Mouse (Mus musculus): ENCODE measurements around the gene Ccdc28b.

GRCm38 (mm10) chr4:129661584-129661983 lies 37.8 kb upstream of the Ccdc28b start:
- TF ChIP-seq POLR2A (IDR thresholded peaks at IDR 0.05; ENCODE audit: insufficient read depth, low read depth, low read length) = no peak
- no peak for TF ChIP-seq CTCF (IDR thresholded peaks at IDR 0.05; ENCODE audit: insufficient read depth, low read depth, low read length)

Measured in olfactory bulb, adult 2 months (tissue).